Mouse (Mus musculus) kidney, postnatal 0 days (tissue): ENCODE data around the gene Cd19. TPM values are rescaled to one million over a fixed set of nuclear protein-coding genes. Genes with fewer than 3 reads are reported as not detected.

ENCODE experiments used
- ATAC-seq: fragments of 200-750 bp; cut with Nextera tagmentation; replicated peaks from 2 replicates; pipeline ENCODE4 v1.8.0; 2017; ENCODE audit warnings: low read depth, moderate number of reproducible peaks, moderate TSS enrichment, moderate library complexity; ENCODE audit not compliant: low FRiP score
- DNase-seq: peaks from one replicate; pipeline ENCODE4 v3.0.0-alpha.2; 2016; ENCODE audit warnings: low spot score
- H3K27ac ChIP-seq: fragments of 300-500 bp; sonication (generic); 2 replicates; pipeline ENCODE4 v1.5.1; 2014; ENCODE audit warnings: mild to moderate bottlenecking
- H3K27me3 ChIP-seq: fragments of 300-500 bp; sonication (generic); 2 replicates; pipeline ENCODE4 v1.6.1; 2014; ENCODE audit warnings: low read length, mixed read lengths; ENCODE audit not compliant: insufficient read depth
- H3K36me3 ChIP-seq: fragments of 300-500 bp; sonication (generic); 2 replicates; pipeline ENCODE4 v1.6.1; 2014; ENCODE audit warnings: low read length, mixed read lengths; ENCODE audit not compliant: insufficient read depth
- H3K4me1 ChIP-seq: fragments of 300-500 bp; sonication (generic); replicated peaks from 2 replicates; pipeline ENCODE4 v1.6.1; 2014; ENCODE audit warnings: antibody characterized with exemption, low read length, mixed read lengths; ENCODE audit not compliant: insufficient read depth
- H3K4me2 ChIP-seq: fragments of 300-500 bp; sonication (generic); 2 replicates; pipeline ENCODE4 v1.6.1; 2014; ENCODE audit warnings: mild to moderate bottlenecking, low read length, moderate library complexity, mixed read lengths
- H3K4me3 ChIP-seq: fragments of 300-500 bp; sonication (generic); replicated peaks from 2 replicates; pipeline ENCODE4 v1.5.1; 2014; ENCODE audit warnings: low read depth, low read length
- H3K9ac ChIP-seq: fragments of 300-500 bp; sonication (generic); 2 replicates; pipeline ENCODE4 v1.6.1; 2014; ENCODE audit warnings: low read depth, low read length
- H3K9me3 ChIP-seq: fragments of 300-500 bp; sonication (generic); replicated peaks from 2 replicates; pipeline ENCODE4 v1.6.1; 2016; ENCODE audit warnings: low read length, inconsistent platforms, mixed read lengths
- CTCF ChIP-seq: IDR thresholded peaks from 2 replicates; pipeline ENCODE4 v1.5.1; 2016; ENCODE audit warnings: antibody characterized with exemption, low read depth, mild to moderate bottlenecking, moderate library complexity
- WGBS: fragments of 180-500 bp; shearing (Covaris S2); extraction: QIAGEN DNeasy Blood & Tissue Kit; methylation state at CpG from one replicate; pipeline ENCODE4 v1.1.7; 2014; 5-methylcytosine and 5-hydroxymethylcytosine counted together
- polyA plus RNA-seq: library from polyadenylated mRNA; unstranded; fragments of >200 nt; fragmentation: Nextera tagmentation; extraction: Ambion mirVana; gene quantifications from 2 replicates; pipeline ENCODE4 v1.2.1, GENCODE M21; 2015

The Cd19 gene
- 0.10 and 0.16 TPM in 2 replicates for polyA plus RNA-seq

DNA sequence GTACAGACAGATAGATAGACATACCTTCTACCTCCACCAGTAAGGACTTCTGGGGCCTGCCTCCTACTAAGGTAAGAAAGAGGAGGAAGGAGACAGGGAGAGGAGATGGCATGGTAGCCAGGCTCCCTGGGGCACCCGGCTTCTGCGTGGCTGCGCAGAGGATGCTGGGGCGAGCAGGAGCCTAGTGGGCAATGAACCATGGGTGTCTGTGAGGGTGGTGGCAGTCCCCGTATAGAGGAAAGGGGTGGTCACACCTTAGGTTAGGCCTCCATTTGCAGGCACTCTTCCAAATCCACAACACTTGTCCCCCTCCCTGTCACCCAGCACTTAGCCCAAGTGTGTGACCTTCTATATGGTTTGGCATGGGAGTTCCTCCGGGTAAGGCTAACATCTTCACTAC, at the start of gene Cd19:
Gene Cd19, minus strand, starts transcription at position 165 of the 400 bp plus-strand sequence.
- no peak for ATAC-seq
- 81% methylated on average over 6 of the region's 6 CpGs for WGBS
- no peak within 1 kb of the TSS for H3K4me3 ChIP-seq
- no peak within 1 kb of the TSS for H3K4me2 ChIP-seq
- H3K4me1 ChIP-seq = no peaks in the 10 kb centered on the region
- no peak for DNase-seq
- no peaks in the 10 kb centered on the region for H3K9me3 ChIP-seq
- no peaks in the 10 kb centered on the region for H3K27me3 ChIP-seq
- H3K27ac ChIP-seq = no peak within 1 kb of the TSS
- H3K9ac ChIP-seq = no peak within 1 kb of the TSS
- H3K36me3 ChIP-seq = no peaks in the 10 kb centered on the region
- TF ChIP-seq CTCF = no peak

DNA sequence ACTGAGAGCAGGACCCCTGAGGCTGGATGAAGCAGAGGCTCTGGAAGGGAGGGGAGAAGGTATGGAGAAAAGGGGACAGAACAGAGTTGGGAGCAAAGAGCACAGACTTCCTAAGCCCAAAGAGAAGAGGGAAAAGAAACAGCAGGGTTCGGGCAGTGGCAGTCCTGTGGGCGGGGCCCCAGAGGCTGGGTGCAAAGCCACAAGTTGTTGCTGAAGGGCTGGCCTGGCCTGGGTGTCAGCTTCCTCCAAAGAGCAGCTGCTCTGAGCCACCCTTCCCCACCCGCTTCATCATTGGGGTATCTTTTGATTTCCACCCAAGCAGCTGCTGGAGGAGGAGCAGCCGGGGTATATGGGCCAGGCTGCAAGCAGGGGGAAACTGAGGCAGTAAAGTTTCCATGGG, 49.4 kb upstream of the Cd19 start:
- no peak for TF ChIP-seq CTCF
- WGBS = 57% methylated on average over 4 of the region's 4 CpGs
- Histone ChIP-seq H3K4me1 (no peaks in the 10 kb centered on the region; the same call in 1 of the 2 replicates), H3K9ac (no peak overlapping the region), H3K36me3 (peaks cover 23% of the 10 kb centered on the region), H3K4me2 (no peak overlapping the region), H3K27me3 (no peaks in the 10 kb centered on the region), H3K9me3 (no peaks in the 10 kb centered on the region), H3K4me3 (no peak overlapping the region), H3K27ac (no peak overlapping the region)
- DNase-seq (no peak), ATAC-seq (no peak)

DNA sequence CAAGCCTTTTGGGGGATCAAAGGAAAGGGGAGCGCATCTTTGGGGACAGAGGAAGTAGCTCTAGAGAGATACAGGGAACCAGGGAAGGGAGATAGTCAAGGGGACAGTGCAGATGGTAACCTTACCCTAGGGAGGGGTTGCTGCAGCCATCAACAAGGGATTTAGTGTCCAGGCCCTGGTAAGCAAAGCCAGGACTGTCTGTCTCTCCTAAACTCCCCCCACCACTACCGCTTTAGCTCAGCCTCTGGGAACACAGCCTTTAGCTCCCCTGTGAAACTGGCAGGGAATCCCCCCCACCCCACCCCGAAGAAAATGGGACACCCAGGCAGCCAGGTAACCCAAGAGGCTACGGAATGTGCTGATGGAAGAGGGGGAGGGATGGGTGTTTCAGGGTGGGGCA, 48.9 kb upstream of the Cd19 start:
- Histone ChIP-seq H3K9ac (no peak overlapping the region), H3K27me3 (no peaks in the 10 kb centered on the region), H3K27ac (no peak overlapping the region), H3K9me3 (no peaks in the 10 kb centered on the region), H3K36me3 (peaks cover 17% of the 10 kb centered on the region), H3K4me1 (no peaks in the 10 kb centered on the region; the same call in 1 of the 2 replicates), H3K4me2 (no peak overlapping the region), H3K4me3 (no peak overlapping the region)
- ATAC-seq (no peak), DNase-seq (no peak)
- WGBS = 52% methylated on average over 4 of the region's 4 CpGs
- TF ChIP-seq CTCF = no peak

DNA sequence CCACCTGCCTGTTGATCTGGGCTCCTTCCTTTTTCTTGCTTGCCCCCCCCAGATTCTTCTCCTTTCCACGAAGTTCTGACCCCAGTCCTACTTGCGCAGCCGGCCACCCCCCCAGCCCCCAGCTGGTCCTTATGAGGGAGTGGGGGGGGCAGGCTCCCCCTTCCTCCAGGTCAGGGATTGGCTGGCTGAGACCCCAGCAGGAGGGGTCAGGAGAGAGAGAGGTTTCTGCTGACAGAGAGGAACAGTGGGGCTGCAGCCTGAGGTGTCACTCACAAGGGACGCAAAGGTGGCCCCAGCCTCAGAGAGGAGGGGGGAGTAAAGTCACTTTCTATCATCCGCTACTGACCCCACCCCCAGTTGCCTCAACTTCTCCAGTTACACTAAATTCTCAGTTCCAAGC, 48.3 kb upstream of the Cd19 start, which contains the start of gene Atp2a1:
Gene Atp2a1, minus strand, starts transcription at position 105 of the 400 bp plus-strand sequence.
- no peak for DNase-seq
- no peak for ATAC-seq
- H3K27ac ChIP-seq = no peak within 1 kb of the TSS
- no peaks in the 10 kb centered on the region for H3K27me3 ChIP-seq
- H3K4me3 ChIP-seq = no peak within 1 kb of the TSS
- no peaks in the 10 kb centered on the region; the same call in 1 of the 2 replicates for H3K4me1 ChIP-seq
- H3K4me2 ChIP-seq = no peak within 1 kb of the TSS
- no peaks in the 10 kb centered on the region for H3K9me3 ChIP-seq
- H3K9ac ChIP-seq = no peak within 1 kb of the TSS
- H3K36me3 ChIP-seq = peaks cover 12% of the 10 kb centered on the region
- 45% methylated on average over 5 of the region's 5 CpGs for WGBS
- TF ChIP-seq CTCF = no peak

DNA sequence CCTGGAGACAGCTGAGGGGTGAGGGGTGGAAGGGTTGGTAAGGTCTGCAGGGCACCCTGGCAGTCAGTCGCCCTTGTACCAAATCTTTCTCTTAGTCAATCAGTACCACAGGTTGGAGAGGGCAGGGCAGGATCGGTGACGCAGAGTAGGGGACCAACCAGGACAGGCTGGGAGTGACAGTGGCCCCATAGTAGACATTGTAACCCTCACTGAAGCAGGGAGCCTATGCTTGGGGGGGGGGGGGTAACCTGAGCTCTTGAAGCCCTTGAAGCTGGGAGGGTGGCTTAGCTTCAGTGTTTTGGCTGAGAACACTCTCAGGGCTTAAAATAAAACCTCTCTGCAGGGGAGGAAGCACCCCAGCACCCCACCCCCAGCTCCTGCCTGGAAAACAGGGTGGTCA, 46.9 kb upstream of the Cd19 start:
- H3K9me3 ChIP-seq = no peaks in the 10 kb centered on the region
- H3K36me3 ChIP-seq = no peaks in the 10 kb centered on the region
- no peak overlapping the region for H3K9ac ChIP-seq
- no peaks in the 10 kb centered on the region; the same call in 1 of the 2 replicates for H3K4me1 ChIP-seq
- ATAC-seq (no peak; the same call in 1 of the 2 replicates), DNase-seq (no peak)
- H3K4me2 ChIP-seq = no peak overlapping the region
- no peak overlapping the region for H3K27ac ChIP-seq
- WGBS = 55% methylated on average over 3 of the region's 3 CpGs
- H3K4me3 ChIP-seq = no peak overlapping the region
- H3K27me3 ChIP-seq = no peaks in the 10 kb centered on the region
- TF ChIP-seq CTCF = no peak

DNA sequence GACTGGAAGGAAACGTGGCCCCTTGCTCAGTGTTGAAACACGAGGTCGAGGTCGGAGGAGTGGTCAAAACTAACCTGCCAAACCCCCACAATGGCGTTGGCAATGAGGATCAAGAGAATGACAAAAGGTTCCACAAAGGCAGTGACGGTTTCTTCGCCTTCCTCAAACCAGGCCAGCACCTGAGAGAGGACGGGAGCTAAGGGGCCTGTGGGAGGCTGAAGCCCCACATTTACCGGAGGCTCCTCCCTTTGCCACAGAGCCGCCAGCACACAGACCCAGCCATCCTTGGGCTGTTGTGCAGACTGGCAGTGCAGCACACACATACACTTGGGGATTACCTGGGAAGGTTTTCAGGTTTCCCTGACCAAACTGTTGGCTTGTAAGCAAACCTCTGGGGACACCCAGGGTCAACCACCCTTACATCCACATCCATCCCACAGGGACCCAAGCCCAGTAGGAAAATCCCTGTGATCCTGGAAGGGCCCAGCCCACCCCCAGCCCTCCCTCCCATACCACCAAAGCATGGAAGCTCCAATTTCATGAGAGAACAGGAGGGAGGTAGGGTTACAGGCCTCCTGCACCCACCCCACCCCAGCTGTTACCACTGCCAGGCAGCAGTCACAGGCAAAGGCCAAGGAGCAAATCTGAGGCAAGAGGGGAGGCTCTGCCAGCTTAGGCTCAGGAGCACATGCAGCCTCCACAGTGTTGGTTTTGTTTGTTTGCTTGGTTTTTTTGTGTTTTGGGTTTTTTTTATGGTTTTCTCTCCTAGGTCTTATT, 46.1 kb upstream of the Cd19 start:
- H3K36me3 ChIP-seq = no peaks in the 10 kb centered on the region
- peak; percentile 56 for DNase-seq
- H3K9ac ChIP-seq = no peak overlapping the region
- no peak for TF ChIP-seq CTCF
- no peaks in the 10 kb centered on the region for H3K9me3 ChIP-seq
- WGBS = 22% methylated on average over 10 of the region's 10 CpGs
- no peaks in the 10 kb centered on the region for H3K27me3 ChIP-seq
- H3K4me1 ChIP-seq = no peaks in the 10 kb centered on the region; the same call in 1 of the 2 replicates
- H3K4me2 ChIP-seq = no peak overlapping the region
- H3K4me3 ChIP-seq = no peak overlapping the region
- ATAC-seq = no peak
- H3K27ac ChIP-seq = no peak overlapping the region
